Mouse (Mus musculus): ENCODE results near the gene Zfp853. TPM values are rescaled to one million over a fixed set of nuclear protein-coding genes. Genes with fewer than 3 reads are reported as not detected.
A peak's percentile ranks its signal among the peaks of the same experiment; 100 is the strongest.

Zfp853 gene
- under 1 TPM; 0.73 to 0.78 TPM for total RNA-seq (2021)
- long read RNA-seq, experiment 1 = 0 reads
- long read RNA-seq, experiment 2 = 0 reads

GRCm38 (mm10) chr5:143293404-143293803 is at the start of gene Zfp853:
TSS of gene Zfp853 (minus strand) at chr5:143293623.
- no peak for DNase-seq

DNA sequence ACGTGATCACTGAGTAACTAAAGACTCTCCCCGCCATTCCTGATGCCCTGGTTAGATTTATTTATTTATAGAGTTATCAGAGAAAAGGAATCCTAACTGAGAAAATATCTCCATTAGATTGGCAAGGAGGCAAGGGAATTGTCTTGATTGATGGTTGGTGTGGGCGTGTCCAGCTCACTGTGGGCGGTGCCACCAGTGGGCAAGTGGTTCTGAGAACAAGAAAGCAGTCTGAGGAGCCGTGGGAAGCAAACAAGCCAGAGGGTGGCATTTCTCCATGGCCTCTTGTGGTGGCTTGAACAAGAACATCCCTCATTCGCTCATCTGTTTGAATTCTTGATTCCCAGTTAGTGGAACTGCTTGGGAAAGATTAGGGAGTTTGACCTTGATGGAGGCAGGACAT is 46.2 kb upstream of the Zfp853 start:
- no peak for DNase-seq

- no peak for DNase-seq
These were observed 43.1 kb upstream of the Zfp853 start for GRCm38 (mm10) chr5:143336559-143336958.

DNA sequence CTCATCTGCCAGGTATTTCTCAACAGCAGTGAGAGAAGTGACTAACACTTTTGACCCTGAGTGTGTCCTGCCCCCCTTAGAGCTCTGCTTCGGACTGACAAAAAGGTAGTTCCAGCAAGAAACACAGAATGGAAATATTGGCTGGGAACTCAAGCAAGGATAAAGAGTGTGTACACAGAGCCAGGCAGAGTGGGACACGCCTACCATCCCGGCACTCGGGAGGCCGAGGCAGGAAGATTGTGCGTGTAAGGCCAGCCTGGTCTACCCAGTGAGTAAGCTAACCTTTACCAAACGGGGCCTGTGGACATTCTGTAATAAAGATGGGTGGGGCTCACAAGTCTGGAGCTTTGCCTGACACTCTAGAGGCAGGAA is 41.7 kb upstream of the Zfp853 start:
- no peak for DNase-seq

DNA sequence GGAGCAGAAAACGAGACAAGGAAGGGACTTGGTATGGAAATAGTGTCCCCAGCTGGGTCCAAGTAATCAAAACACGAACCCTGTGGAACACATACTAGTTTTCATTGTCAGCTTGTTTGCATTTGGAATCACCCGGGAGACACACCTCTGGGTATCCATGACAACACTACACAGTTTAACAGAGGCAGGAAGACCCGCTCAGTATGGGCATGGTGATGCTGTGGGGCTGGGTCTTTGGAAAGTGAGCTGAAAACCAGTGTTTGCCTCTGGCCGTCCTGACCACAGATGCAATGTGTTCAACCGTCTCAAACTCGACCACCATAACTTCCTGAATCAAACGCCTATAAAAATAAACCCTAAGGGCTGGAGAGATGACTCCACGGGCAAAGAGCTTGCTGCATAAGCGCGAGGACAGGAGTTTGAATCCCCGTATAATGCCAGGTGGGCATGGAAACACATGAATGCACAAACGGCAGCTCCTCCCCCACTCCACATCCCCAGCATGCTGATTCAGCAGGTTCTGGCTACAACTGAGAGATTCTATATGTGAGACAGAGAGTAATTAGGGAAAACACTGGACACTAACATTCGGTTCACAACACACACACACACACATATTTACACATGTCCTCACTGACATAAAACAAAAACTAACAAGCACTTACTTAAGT is 41.1 kb upstream of the Zfp853 start:
- no peak for DNase-seq

GRCm38 (mm10) chr5:143333872-143334271 is 40.4 kb upstream of the Zfp853 start:
- DNase-seq = peak; percentile 86

- peak; percentile 97 for DNase-seq
These were observed 35.5 kb upstream of the Zfp853 start, which contains the start of gene Zdhhc4 for GRCm38 (mm10) chr5:143328690-143329495. TSS of gene Zdhhc4 (minus strand) at chr5:143329256.

GRCm38 (mm10) chr5:143317288-143317610 is 23.8 kb upstream of the Zfp853 start:
- peak; percentile 61 for DNase-seq

GRCm38 (mm10) chr5:143316605-143317287 is 23.3 kb upstream of the Zfp853 start:
- DNase-seq = peak; percentile 36

DNA sequence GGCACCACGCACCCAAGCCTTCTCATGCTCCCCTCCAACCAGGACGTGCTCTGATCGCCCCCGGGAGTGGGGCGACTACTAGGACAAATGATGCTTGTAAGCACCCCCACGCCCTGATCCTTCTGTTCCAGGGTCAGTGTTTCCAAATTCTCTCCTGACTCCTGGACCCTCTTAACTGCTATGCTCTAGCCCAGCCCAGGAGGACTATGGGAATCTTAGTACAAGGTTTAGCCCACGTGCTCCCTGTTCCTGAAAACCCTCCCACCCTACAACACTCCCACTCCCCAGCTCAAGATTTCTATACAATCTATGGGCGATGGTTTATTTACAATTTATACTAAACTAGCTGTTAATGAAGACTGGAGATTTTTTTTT is 22.1 kb upstream of the Zfp853 start:
- no peak for DNase-seq

DNA sequence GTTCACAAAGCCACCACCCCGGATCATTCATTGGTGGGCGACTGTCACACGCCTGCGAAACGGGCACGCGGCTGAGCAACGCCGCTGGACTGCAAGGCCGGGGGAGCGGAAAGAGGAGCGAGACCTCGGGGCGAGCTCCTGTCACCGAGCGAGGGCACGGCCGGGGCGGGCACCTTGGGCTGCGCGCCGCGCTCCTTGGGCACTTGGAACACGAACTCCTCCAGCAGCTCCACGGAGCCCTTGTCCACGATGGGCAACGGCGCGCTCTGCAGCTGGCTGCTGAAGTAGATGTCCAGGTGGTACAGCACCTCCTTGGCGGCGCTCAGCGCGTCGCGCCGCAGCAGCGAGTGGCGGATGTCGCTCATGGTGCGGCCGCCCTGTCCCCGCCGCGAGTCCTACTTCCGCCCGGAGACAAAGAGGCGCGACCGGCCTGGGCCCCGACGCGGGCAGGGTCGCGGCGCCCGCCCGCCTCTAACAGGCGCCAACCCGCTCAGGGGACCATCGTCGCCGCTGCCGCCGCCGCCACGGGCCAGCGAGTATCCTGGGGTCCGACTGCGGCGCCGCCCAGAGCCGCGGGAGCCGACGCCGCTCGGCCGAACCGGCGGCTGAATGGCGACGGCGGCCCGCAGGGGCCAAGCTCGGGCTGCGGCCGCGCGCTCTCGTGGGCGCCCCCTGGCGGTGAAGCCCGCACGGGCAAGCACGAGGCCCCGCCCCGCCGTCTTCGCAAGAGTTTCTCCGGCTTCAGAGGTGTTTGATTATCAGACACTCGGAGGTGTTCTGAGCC is 21.5 kb upstream of the Zfp853 start, which contains the start of gene E130309D02Rik:
E130309D02Rik (minus strand) TSS at position 631 of the 784 bp plus-strand sequence.
- peak; percentile 97 for DNase-seq

DNA sequence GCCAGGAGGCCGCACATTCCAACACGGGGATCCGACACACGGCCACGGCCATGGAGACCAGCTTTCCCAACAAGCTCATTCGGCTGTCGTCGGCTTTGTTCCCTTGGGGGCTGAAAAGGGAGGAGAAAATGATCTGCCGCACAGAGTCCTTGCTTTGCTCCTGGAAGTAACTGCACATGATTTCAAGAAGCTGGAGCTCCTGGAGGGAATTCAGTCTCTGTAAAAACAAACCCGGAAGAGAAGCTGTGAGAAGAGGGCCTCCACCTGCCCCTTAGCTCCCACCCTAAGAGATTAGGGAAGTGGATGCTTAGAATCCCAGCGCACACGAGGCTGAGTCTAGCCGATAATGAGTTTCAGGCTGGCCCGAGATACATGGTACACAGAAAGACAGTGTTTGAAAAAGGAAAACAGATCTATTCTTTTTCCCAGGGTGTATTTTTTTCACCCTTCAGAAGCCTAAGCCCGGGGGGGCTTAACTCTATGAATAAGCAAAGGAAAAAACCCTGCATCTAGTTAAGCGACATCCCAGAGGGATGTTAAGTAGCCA is 20.8 kb upstream of the Zfp853 start:
- DNase-seq = peak; percentile 45

GRCm38 (mm10) chr5:143311886-143312285 is 18.5 kb upstream of the Zfp853 start:
- DNase-seq = peak; percentile 85

- DNase-seq = no peak
These were observed 16.5 kb upstream of the Zfp853 start for GRCm38 (mm10) chr5:143309916-143310315.

- peak; percentile 19 for DNase-seq
These were observed 15.4 kb upstream of the Zfp853 start for GRCm38 (mm10) chr5:143308825-143309224.

- DNase-seq = no peak
These were observed 10.8 kb upstream of the Zfp853 start for GRCm38 (mm10) chr5:143304251-143304650.

GRCm38 (mm10) chr5:143301296-143301695 is 7.9 kb upstream of the Zfp853 start:
- no peak for DNase-seq

- DNase-seq = peak; percentile 73
These were observed 6.3 kb upstream of the Zfp853 start for GRCm38 (mm10) chr5:143299686-143300085.

DNA sequence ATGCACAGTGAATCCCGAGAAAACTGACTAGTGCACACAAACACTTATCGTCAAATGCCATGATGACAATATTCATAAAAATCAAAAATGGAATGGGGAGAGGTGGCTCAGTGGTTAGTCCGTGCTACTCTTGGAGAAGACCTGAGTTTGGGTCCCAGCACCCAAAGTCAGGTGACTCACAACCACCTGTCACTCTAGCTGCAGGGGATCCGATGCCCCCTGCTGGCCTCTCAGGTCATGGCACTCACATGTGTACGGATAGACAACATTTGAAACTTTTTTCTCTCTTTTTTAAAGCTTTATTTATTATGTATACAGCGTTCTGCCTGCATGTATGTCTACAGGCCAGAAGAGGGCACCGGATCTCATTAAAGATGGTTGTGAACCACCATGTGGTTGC is 5.0 kb upstream of the Zfp853 start:
- DNase-seq = no peak

- DNase-seq = no peak
These were observed 4.6 kb upstream of the Zfp853 start for GRCm38 (mm10) chr5:143297986-143298385.

- no peak for DNase-seq
These were observed 1.9 kb upstream of the Zfp853 start for GRCm38 (mm10) chr5:143295330-143295729.

- DNase-seq = no peak
These were observed 1.4 kb upstream of the Zfp853 start for GRCm38 (mm10) chr5:143294862-143295261.
